Mouse (Mus musculus): ENCODE results near the gene Prickle4. TPM values are rescaled to one million over a fixed set of nuclear protein-coding genes. Genes with fewer than 3 reads are reported as not detected.
A peak's percentile ranks its signal among the peaks of the same experiment; 100 is the strongest.

The Prickle4 gene
- polyA plus RNA-seq, 1 experiment from 2014 or later = 0.80 TPM

- Histone ChIP-seq H3K4me3 (ENCODE audit: low read depth, low read length) (peak overlapping the region; percentile 66), H3K36me3 (ENCODE audit: control insufficient read depth, insufficient read depth, low read length) (no peaks in the 10 kb centered on the region; the same call in 1 of the 2 replicates), H3K9me3 (ENCODE audit: control insufficient read depth, low read length) (no peaks in the 10 kb centered on the region), H3K9ac (ENCODE audit: low read length) (peak overlapping the region; percentile 87), H3K27me3 (ENCODE audit: control insufficient read depth, insufficient read depth, low read length) (no peaks in the 10 kb centered on the region; the same call in 1 of the 2 replicates), H3K27ac (ENCODE audit: low read depth, low read length) (peak overlapping the region; percentile 57; the same call in 1 of the 2 replicates), H3K4me2 (ENCODE audit: low read depth, low read length, severe bottlenecking) (peak overlapping the region; percentile 96), H3K4me1 (replicated peaks; ENCODE audit: control insufficient read depth, insufficient read depth, low read length) (peaks cover 8% of the 10 kb centered on the region; the same call in 1 of the 2 replicates)
- ATAC-seq (replicated peaks; ENCODE audit: low FRiP score) (peak; percentile 90), DNase-seq (ENCODE audit: low spot score) (peak; percentile 95)
- WGBS = under 1% methylated on average over 70 of the region's 70 CpGs
Measured at GRCm38 (mm10) chr17:47687409-47688343, 6.9 kb downstream of the Prickle4 start.

- Histone ChIP-seq H3K27me3 (ENCODE audit: control insufficient read depth, insufficient read depth, low read length) (no peaks in the 10 kb centered on the region), H3K4me3 (ENCODE audit: low read depth, low read length) (no peak overlapping the region), H3K27ac (ENCODE audit: low read depth, low read length) (no peak overlapping the region), H3K4me1 (replicated peaks; ENCODE audit: control insufficient read depth, insufficient read depth, low read length) (peaks cover 8% of the 10 kb centered on the region; the same call in 1 of the 2 replicates), H3K4me2 (ENCODE audit: low read depth, low read length, severe bottlenecking) (no peak overlapping the region), H3K9me3 (ENCODE audit: control insufficient read depth, low read length) (no peaks in the 10 kb centered on the region), H3K36me3 (ENCODE audit: control insufficient read depth, insufficient read depth, low read length) (peaks cover 10% of the 10 kb centered on the region; the same call in 1 of the 2 replicates), H3K9ac (ENCODE audit: low read length) (no peak overlapping the region)
- 88% methylated on average over 4 of the region's 4 CpGs for WGBS
- DNase-seq (ENCODE audit: low spot score) = no peak
- ATAC-seq (replicated peaks; ENCODE audit: low FRiP score) = no peak
Measured at GRCm38 (mm10) chr17:47682836-47683235, 11.7 kb downstream of the Prickle4 start.

GRCm38 (mm10) chr17:47678702-47679101 lies 15.8 kb downstream of the Prickle4 start:
- Histone ChIP-seq H3K4me1 (replicated peaks; ENCODE audit: control insufficient read depth, insufficient read depth, low read length) (no peaks in the 10 kb centered on the region), H3K27me3 (ENCODE audit: control insufficient read depth, insufficient read depth, low read length) (no peaks in the 10 kb centered on the region), H3K9me3 (ENCODE audit: control insufficient read depth, low read length) (no peaks in the 10 kb centered on the region), H3K9ac (ENCODE audit: low read length) (no peak overlapping the region), H3K4me2 (ENCODE audit: low read depth, low read length, severe bottlenecking) (no peak overlapping the region), H3K36me3 (ENCODE audit: control insufficient read depth, insufficient read depth, low read length) (peaks cover 10% of the 10 kb centered on the region; the same call in 1 of the 2 replicates), H3K27ac (ENCODE audit: low read depth, low read length) (no peak overlapping the region), H3K4me3 (ENCODE audit: low read depth, low read length) (no peak overlapping the region)
- no peak for ATAC-seq (replicated peaks; ENCODE audit: low FRiP score)
- no peak for DNase-seq (ENCODE audit: low spot score)
- WGBS = 87% methylated on average over 5 of the region's 5 CpGs

GRCm38 (mm10) chr17:47678238-47678637 lies 16.3 kb downstream of the Prickle4 start:
- DNase-seq (ENCODE audit: low spot score) = no peak
- peaks cover 10% of the 10 kb centered on the region; the same call in 1 of the 2 replicates for H3K36me3 ChIP-seq (ENCODE audit: control insufficient read depth, insufficient read depth, low read length)

GRCm38 (mm10) chr17:47676581-47676980 lies 18.0 kb downstream of the Prickle4 start:
- no peaks in the 10 kb centered on the region for H3K9me3 ChIP-seq (ENCODE audit: control insufficient read depth, low read length)
- 22% methylated on average over 9 of the region's 9 CpGs for WGBS
- H3K27ac ChIP-seq (ENCODE audit: low read depth, low read length) = no peak overlapping the region
- H3K4me2 ChIP-seq (ENCODE audit: low read depth, low read length, severe bottlenecking) = no peak overlapping the region
- H3K27me3 ChIP-seq (ENCODE audit: control insufficient read depth, insufficient read depth, low read length) = peaks cover 11% of the 10 kb centered on the region
- ATAC-seq (replicated peaks; ENCODE audit: low FRiP score) = 0 out of 2 replicates have a peak, but pooled peaks have one; percentile 30
- peak; percentile 81 for DNase-seq (ENCODE audit: low spot score)
- peaks cover 9% of the 10 kb centered on the region for H3K4me1 ChIP-seq (replicated peaks; ENCODE audit: control insufficient read depth, insufficient read depth, low read length)
- H3K36me3 ChIP-seq (ENCODE audit: control insufficient read depth, insufficient read depth, low read length) = peaks cover 10% of the 10 kb centered on the region; the same call in 1 of the 2 replicates
- H3K4me3 ChIP-seq (ENCODE audit: low read depth, low read length) = no peak overlapping the region
- no peak overlapping the region for H3K9ac ChIP-seq (ENCODE audit: low read length)

More at GRCm38 (mm10) chr17:47678238-47678637, 16.3 kb downstream of the Prickle4 start:
- Histone ChIP-seq H3K4me2 (ENCODE audit: low read depth, low read length, severe bottlenecking) (no peak overlapping the region), H3K27me3 (ENCODE audit: control insufficient read depth, insufficient read depth, low read length) (no peaks in the 10 kb centered on the region; the same call in 1 of the 2 replicates), H3K4me1 (replicated peaks; ENCODE audit: control insufficient read depth, insufficient read depth, low read length) (no peaks in the 10 kb centered on the region), H3K9me3 (ENCODE audit: control insufficient read depth, low read length) (no peaks in the 10 kb centered on the region), H3K4me3 (ENCODE audit: low read depth, low read length) (no peak overlapping the region), H3K9ac (ENCODE audit: low read length) (no peak overlapping the region), H3K27ac (ENCODE audit: low read depth, low read length) (no peak overlapping the region)
- 91% methylated on average over 5 of the region's 5 CpGs for WGBS
- no peak for ATAC-seq (replicated peaks; ENCODE audit: low FRiP score)

GRCm38 (mm10) chr17:47672311-47673111 lies 22.0 kb downstream of the Prickle4 start:
- 4% methylated on average over 64 of the region's 68 CpGs for WGBS
- ATAC-seq (replicated peaks; ENCODE audit: low FRiP score) (peak; percentile 56), DNase-seq (ENCODE audit: low spot score) (peak; percentile 79)
- H3K4me1 ChIP-seq (replicated peaks; ENCODE audit: control insufficient read depth, insufficient read depth, low read length) = peaks cover 9% of the 10 kb centered on the region
- peak overlapping the region; percentile 63 for H3K4me2 ChIP-seq (ENCODE audit: low read depth, low read length, severe bottlenecking)
- no peaks in the 10 kb centered on the region for H3K9me3 ChIP-seq (ENCODE audit: control insufficient read depth, low read length)
- H3K27me3 ChIP-seq (ENCODE audit: control insufficient read depth, insufficient read depth, low read length) = peaks cover 16% of the 10 kb centered on the region
- H3K36me3 ChIP-seq (ENCODE audit: control insufficient read depth, insufficient read depth, low read length) = no peaks in the 10 kb centered on the region
- peak overlapping the region; percentile 28 for H3K4me3 ChIP-seq (ENCODE audit: low read depth, low read length)
- no peak overlapping the region for H3K27ac ChIP-seq (ENCODE audit: low read depth, low read length)
- peak overlapping the region; percentile 44 for H3K9ac ChIP-seq (ENCODE audit: low read length)

GRCm38 (mm10) chr17:47671988-47672310 lies 22.6 kb downstream of the Prickle4 start:
- ATAC-seq (replicated peaks; ENCODE audit: low FRiP score) (0 out of 2 replicates have a peak, but pooled peaks have one; percentile 30), DNase-seq (ENCODE audit: low spot score) (no peak)
- H3K9me3 ChIP-seq (ENCODE audit: control insufficient read depth, low read length) = no peaks in the 10 kb centered on the region
- H3K4me1 ChIP-seq (replicated peaks; ENCODE audit: control insufficient read depth, insufficient read depth, low read length) = peaks cover 9% of the 10 kb centered on the region
- H3K4me2 ChIP-seq (ENCODE audit: low read depth, low read length, severe bottlenecking) = peak overlapping the region; percentile 63
- 10% methylated on average over 14 of the region's 14 CpGs for WGBS
- H3K36me3 ChIP-seq (ENCODE audit: control insufficient read depth, insufficient read depth, low read length) = no peaks in the 10 kb centered on the region
- H3K27ac ChIP-seq (ENCODE audit: low read depth, low read length) = no peak overlapping the region
- H3K9ac ChIP-seq (ENCODE audit: low read length) = peak overlapping the region; percentile 44
- peaks cover 16% of the 10 kb centered on the region for H3K27me3 ChIP-seq (ENCODE audit: control insufficient read depth, insufficient read depth, low read length)
- peak overlapping the region; percentile 28 for H3K4me3 ChIP-seq (ENCODE audit: low read depth, low read length)

- no peaks in the 10 kb centered on the region for H3K9me3 ChIP-seq (ENCODE audit: control insufficient read depth, low read length)
- H3K9ac ChIP-seq (ENCODE audit: low read length) = no peak overlapping the region
- no peaks in the 10 kb centered on the region for H3K36me3 ChIP-seq (ENCODE audit: control insufficient read depth, insufficient read depth, low read length)
- no peak overlapping the region for H3K27ac ChIP-seq (ENCODE audit: low read depth, low read length)
- peaks cover 16% of the 10 kb centered on the region for H3K27me3 ChIP-seq (ENCODE audit: control insufficient read depth, insufficient read depth, low read length)
- WGBS = 74% methylated on average over 4 of the region's 4 CpGs
- no peak overlapping the region for H3K4me2 ChIP-seq (ENCODE audit: low read depth, low read length, severe bottlenecking)
- H3K4me3 ChIP-seq (ENCODE audit: low read depth, low read length) = no peak overlapping the region
- ATAC-seq (replicated peaks; ENCODE audit: low FRiP score) = no peak
- DNase-seq (ENCODE audit: low spot score) = no peak
- peaks cover 9% of the 10 kb centered on the region for H3K4me1 ChIP-seq (replicated peaks; ENCODE audit: control insufficient read depth, insufficient read depth, low read length)
Measured at GRCm38 (mm10) chr17:47669166-47669565, 25.4 kb downstream of the Prickle4 start.
